Mouse (Mus musculus) lung, postnatal 10 days (tissue): Measurements from ENCODE around the gene Tmem259.

Source experiments
- DNase-seq: peaks from one replicate; pipeline ENCODE4 v3.0.0; 2021

Tmem259 gene

GRCm38 (mm10) chr10:80015583-80015982 lies 31.5 kb upstream of the Tmem259 start:
- peak; percentile 62 for DNase-seq

GRCm38 (mm10) chr10:80014484-80015290 lies 30.6 kb upstream of the Tmem259 start:
- DNase-seq = peak; percentile 64

GRCm38 (mm10) chr10:80013609-80014008 lies 29.5 kb upstream of the Tmem259 start:
- DNase-seq = no peak

GRCm38 (mm10) chr10:80011740-80012139 lies 27.6 kb upstream of the Tmem259 start:
- DNase-seq = no peak

GRCm38 (mm10) chr10:80004233-80004705 lies 20.1 kb upstream of the Tmem259 start:
- no peak for DNase-seq

GRCm38 (mm10) chr10:80003374-80004232 lies 19.5 kb upstream of the Tmem259 start:
- peak; percentile 75 for DNase-seq

- no peak for DNase-seq
Measured at GRCm38 (mm10) chr10:80002829-80003228, 18.7 kb upstream of the Tmem259 start.

GRCm38 (mm10) chr10:80001945-80002344 lies 17.8 kb upstream of the Tmem259 start:
- no peak for DNase-seq

GRCm38 (mm10) chr10:79997819-79998218 lies 13.7 kb upstream of the Tmem259 start:
- peak; percentile 76 for DNase-seq

GRCm38 (mm10) chr10:79997034-79997760 lies 13.1 kb upstream of the Tmem259 start:
- peak; percentile 76 for DNase-seq

GRCm38 (mm10) chr10:79996272-79997033 lies 12.3 kb upstream of the Tmem259 start, which contains the start of gene Abca7:
Gene Abca7, plus strand, starts transcription at chr10:79996494.
- DNase-seq = peak; percentile 99

- DNase-seq = no peak
Measured at GRCm38 (mm10) chr10:79995636-79996035, 11.5 kb upstream of the Tmem259 start.

- DNase-seq = no peak
Measured at GRCm38 (mm10) chr10:79994397-79995115, 10.4 kb upstream of the Tmem259 start.

- no peak for DNase-seq
Measured at GRCm38 (mm10) chr10:79991548-79991947, 7.4 kb upstream of the Tmem259 start.

- no peak for DNase-seq
Measured at GRCm38 (mm10) chr10:79991099-79991498, 7.0 kb upstream of the Tmem259 start.

GRCm38 (mm10) chr10:79989870-79990269 lies 5.7 kb upstream of the Tmem259 start:
- DNase-seq = peak; percentile 88

GRCm38 (mm10) chr10:79989272-79989786 lies 5.2 kb upstream of the Tmem259 start:
- DNase-seq = no peak

- DNase-seq = peak; percentile 84
Measured at GRCm38 (mm10) chr10:79988506-79989271, 4.6 kb upstream of the Tmem259 start, which contains the start of gene Cnn2. Gene Cnn2, plus strand, starts transcription at chr10:79988584.

GRCm38 (mm10) chr10:79987771-79988505 lies 3.8 kb upstream of the Tmem259 start:
- DNase-seq = no peak
